Mouse (Mus musculus): ENCODE measurements around the gene Slc24a5. TPM values are rescaled to one million over a fixed set of nuclear protein-coding genes. Genes with fewer than 3 reads are reported as not detected.

The Slc24a5 gene
- polyA plus RNA-seq, 2 experiments, result 2.0 to 7.0 TPM

- Histone ChIP-seq H3K27ac (no peak overlapping the region), H3K9ac (replicated peaks) (no peak overlapping the region), H3K4me2 (ENCODE audit: low read depth) (no peak overlapping the region), H3K27me3 (ENCODE audit: control insufficient read depth, insufficient read depth, low read length) (no peaks in the 10 kb centered on the region), H3K36me3 (replicated peaks; ENCODE audit: control insufficient read depth, insufficient read depth, low read depth) (peaks cover 20% of the 10 kb centered on the region), H3K4me1 (replicated peaks; ENCODE audit: control insufficient read depth in 2 of 2, insufficient read depth in 2 of 2, low read length in 1 of 2) (peaks cover 14 to 21% of the 10 kb centered on the region in 2 experiments), H3K9me3 (ENCODE audit: control insufficient read depth, low read length) (no peaks in the 10 kb centered on the region), H3K4me3 (ENCODE audit: insufficient read depth in 1 of 2, low read depth in 2 of 2, low read length in 2 of 2) (no peak overlapping the region)
- DNase-seq (ENCODE audit: low read depth in 3 of 3, low spot score in 3 of 3) (no peak), ATAC-seq (ENCODE audit: insufficient read depth) (no peak)
- 64% methylated on average over 6 of the region's 6 CpGs for WGBS (ENCODE audit: insufficient replicate concordance)
- no peak for TF ChIP-seq CTCF (IDR thresholded peaks at IDR 0.05; ENCODE audit: low read depth)
- TF ChIP-seq EP300 (IDR thresholded peaks at IDR 0.05; ENCODE audit: low read depth), result no peak
Measured at GRCm38 (mm10) chr2:125119381-125120110, 51.6 kb downstream of the Slc24a5 start.

GRCm38 (mm10) chr2:125122288-125122623 is 54.3 kb downstream of the Slc24a5 start:
- Histone ChIP-seq H3K4me1 (replicated peaks; ENCODE audit: control insufficient read depth in 2 of 2, insufficient read depth in 2 of 2, low read length in 1 of 2) (peaks cover 14 to 21% of the 10 kb centered on the region in 2 experiments), H3K4me2 (ENCODE audit: low read depth) (peak overlapping the region; percentile 78), H3K36me3 (replicated peaks; ENCODE audit: control insufficient read depth, insufficient read depth, low read depth) (no peaks in the 10 kb centered on the region), H3K4me3 (ENCODE audit: insufficient read depth in 1 of 2, low read depth in 2 of 2, low read length in 2 of 2) (peak overlapping the region; percentile 86 to 88), H3K27me3 (ENCODE audit: control insufficient read depth, insufficient read depth, low read length) (no peaks in the 10 kb centered on the region), H3K9ac (replicated peaks) (peak overlapping the region; percentile 96), H3K9me3 (ENCODE audit: control insufficient read depth, low read length) (no peaks in the 10 kb centered on the region), H3K27ac (no peak overlapping the region)
- no peak for TF ChIP-seq EP300 (IDR thresholded peaks at IDR 0.05; ENCODE audit: low read depth)
- no peak for TF ChIP-seq CTCF (IDR thresholded peaks at IDR 0.05; ENCODE audit: low read depth)
- 11% methylated on average over 4 of the region's 4 CpGs for WGBS (ENCODE audit: insufficient replicate concordance)
- DNase-seq (ENCODE audit: low read depth in 3 of 3, low spot score in 3 of 3) (peak in 1 of 3 experiments; percentile 11), ATAC-seq (ENCODE audit: insufficient read depth) (no peak)

- TF ChIP-seq CTCF (IDR thresholded peaks at IDR 0.05; ENCODE audit: low read depth) (no peak), EP300 (IDR thresholded peaks at IDR 0.05; ENCODE audit: low read depth) (no peak)
Measured at GRCm38 (mm10) chr2:125122624-125123476, 54.9 kb downstream of the Slc24a5 start.

GRCm38 (mm10) chr2:125123477-125123852 is 55.5 kb downstream of the Slc24a5 start, which contains the start of gene Myef2:
Gene Myef2 (minus strand): TSS chr2:125123661.
- no peaks in the 10 kb centered on the region for H3K36me3 ChIP-seq (replicated peaks; ENCODE audit: control insufficient read depth, insufficient read depth, low read depth)
- DNase-seq (ENCODE audit: low read depth in 3 of 3, low spot score in 3 of 3) (peak; percentile 67 to 76 (median 71)), ATAC-seq (ENCODE audit: insufficient read depth) (peak; percentile 91)
- H3K9me3 ChIP-seq (ENCODE audit: control insufficient read depth, low read length), result no peaks in the 10 kb centered on the region
- no peaks in the 10 kb centered on the region for H3K27me3 ChIP-seq (ENCODE audit: control insufficient read depth, insufficient read depth, low read length)
- H3K27ac ChIP-seq, result peak within 1 kb of the TSS; percentile 70
- WGBS (ENCODE audit: insufficient replicate concordance), result under 1% methylated on average over 38 of the region's 48 CpGs
- peak; percentile 67 for TF ChIP-seq EP300 (IDR thresholded peaks at IDR 0.05; ENCODE audit: low read depth)
- no peak for TF ChIP-seq CTCF (IDR thresholded peaks at IDR 0.05; ENCODE audit: low read depth)
- peak within 1 kb of the TSS; percentile 78 for H3K4me2 ChIP-seq (ENCODE audit: low read depth)
- H3K9ac ChIP-seq (replicated peaks), result peak within 1 kb of the TSS; percentile 96
- peak within 1 kb of the TSS; percentile 86 to 88 for H3K4me3 ChIP-seq (ENCODE audit: insufficient read depth in 1 of 2, low read depth in 2 of 2, low read length in 2 of 2)
- H3K4me1 ChIP-seq (replicated peaks; ENCODE audit: control insufficient read depth in 2 of 2, insufficient read depth in 2 of 2, low read length in 1 of 2), result peaks cover 14 to 18% of the 10 kb centered on the region in 2 experiments

More at GRCm38 (mm10) chr2:125122624-125123476, 54.9 kb downstream of the Slc24a5 start:
- Histone ChIP-seq H3K4me3 (ENCODE audit: insufficient read depth in 1 of 2, low read depth in 2 of 2, low read length in 2 of 2) (peak overlapping the region; percentile 86 to 88), H3K4me2 (ENCODE audit: low read depth) (peak overlapping the region; percentile 78), H3K27me3 (ENCODE audit: control insufficient read depth, insufficient read depth, low read length) (no peaks in the 10 kb centered on the region), H3K27ac (peak overlapping the region; percentile 70), H3K4me1 (replicated peaks; ENCODE audit: control insufficient read depth in 2 of 2, insufficient read depth in 2 of 2, low read length in 1 of 2) (peaks cover 14 to 21% of the 10 kb centered on the region in 2 experiments), H3K36me3 (replicated peaks; ENCODE audit: control insufficient read depth, insufficient read depth, low read depth) (no peaks in the 10 kb centered on the region), H3K9ac (replicated peaks) (peak overlapping the region; percentile 96), H3K9me3 (ENCODE audit: control insufficient read depth, low read length) (no peaks in the 10 kb centered on the region)
- under 1% methylated on average over 46 of the region's 59 CpGs for WGBS (ENCODE audit: insufficient replicate concordance)
- DNase-seq (ENCODE audit: low read depth in 3 of 3, low spot score in 3 of 3) (peak in 1 of 3 experiments; percentile 32), ATAC-seq (ENCODE audit: insufficient read depth) (peak; percentile 82)

GRCm38 (mm10) chr2:125125824-125126223 is 57.9 kb downstream of the Slc24a5 start:
- Histone ChIP-seq H3K27me3 (ENCODE audit: control insufficient read depth, insufficient read depth, low read length) (no peaks in the 10 kb centered on the region), H3K9ac (replicated peaks) (no peak overlapping the region), H3K36me3 (replicated peaks; ENCODE audit: control insufficient read depth, insufficient read depth, low read depth) (no peaks in the 10 kb centered on the region), H3K4me2 (ENCODE audit: low read depth) (no peak overlapping the region), H3K27ac (no peak overlapping the region), H3K9me3 (ENCODE audit: control insufficient read depth, low read length) (no peaks in the 10 kb centered on the region), H3K4me1 (replicated peaks; ENCODE audit: control insufficient read depth in 2 of 2, insufficient read depth in 2 of 2, low read length in 1 of 2) (peaks cover 8 to 12% of the 10 kb centered on the region in 2 experiments), H3K4me3 (ENCODE audit: insufficient read depth in 1 of 2, low read depth in 2 of 2, low read length in 2 of 2) (no peak overlapping the region)
- no peak for ATAC-seq (ENCODE audit: insufficient read depth)
- WGBS (ENCODE audit: insufficient replicate concordance), result 23% methylated on average over 4 of the region's 4 CpGs
- DNase-seq (ENCODE audit: low read depth in 3 of 3, low spot score in 3 of 3), result no peak
- no peak for TF ChIP-seq CTCF (IDR thresholded peaks at IDR 0.05; ENCODE audit: low read depth)
